Mouse (Mus musculus): ENCODE data around the gene Wfdc13.
"Not testable (repeated sequence)": the region's sequence is repeated elsewhere in the genome, so short reads cannot be mapped to it uniquely, and the experiment has no call there.

Wfdc13 gene

DNA sequence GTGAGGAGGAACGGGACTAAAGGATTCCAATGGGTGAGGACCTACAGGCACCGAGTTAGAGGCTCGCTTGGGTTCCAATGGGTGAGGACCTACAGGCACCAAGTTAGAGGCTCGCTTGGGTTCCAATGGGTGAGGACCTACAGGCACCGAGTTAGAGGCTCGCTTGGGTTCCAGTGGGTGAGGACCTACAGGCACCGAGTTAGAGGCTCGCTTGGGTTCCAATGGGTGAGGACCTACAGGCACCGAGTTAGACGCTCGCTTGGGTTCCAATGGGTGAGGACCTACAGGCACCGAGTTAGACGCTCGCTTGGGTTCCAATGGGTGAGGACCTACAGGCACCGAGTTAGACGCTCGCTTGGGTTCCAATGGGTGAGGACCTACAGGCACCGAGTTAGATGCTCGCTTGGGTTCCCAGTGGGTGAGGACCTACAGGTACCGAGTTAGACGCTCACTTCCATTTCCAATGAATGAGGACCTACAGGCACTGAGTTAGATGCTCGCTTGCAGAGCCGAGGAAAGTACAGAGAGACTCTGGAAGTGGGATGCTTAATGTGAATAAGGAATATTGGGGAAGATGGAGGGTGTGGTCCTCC lies 31.4 kb downstream of the Wfdc13 start:
- in situ Hi-C loops (cut with MboI, MseI), result not testable (repeated sequence)

DNA sequence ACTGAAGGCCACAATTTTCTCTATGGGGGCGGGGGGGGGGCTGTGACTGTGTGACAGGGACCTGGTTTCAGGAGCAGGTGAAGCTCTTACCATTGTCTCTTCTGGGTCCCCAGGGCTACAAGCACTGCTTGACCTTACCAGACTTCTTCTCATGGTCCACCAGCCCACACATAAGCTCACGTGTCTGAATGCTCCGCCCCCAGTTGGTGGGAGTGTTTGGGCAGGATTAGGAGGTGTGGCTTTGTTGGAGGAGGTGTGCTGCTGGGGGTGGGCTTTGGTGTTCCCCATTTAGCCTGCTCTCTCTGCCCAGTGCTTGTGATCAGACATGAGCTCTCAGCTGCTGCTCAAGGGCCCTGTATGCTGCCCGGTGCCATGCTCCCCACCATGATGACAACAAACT lies 38.4 kb downstream of the Wfdc13 start:
- in situ Hi-C loops (cut with MboI, MseI), result loop anchor here (10.0 kb wide), 1 partner anchor 128 kb away; the partner anchor contains the start of gene Eppin

DNA sequence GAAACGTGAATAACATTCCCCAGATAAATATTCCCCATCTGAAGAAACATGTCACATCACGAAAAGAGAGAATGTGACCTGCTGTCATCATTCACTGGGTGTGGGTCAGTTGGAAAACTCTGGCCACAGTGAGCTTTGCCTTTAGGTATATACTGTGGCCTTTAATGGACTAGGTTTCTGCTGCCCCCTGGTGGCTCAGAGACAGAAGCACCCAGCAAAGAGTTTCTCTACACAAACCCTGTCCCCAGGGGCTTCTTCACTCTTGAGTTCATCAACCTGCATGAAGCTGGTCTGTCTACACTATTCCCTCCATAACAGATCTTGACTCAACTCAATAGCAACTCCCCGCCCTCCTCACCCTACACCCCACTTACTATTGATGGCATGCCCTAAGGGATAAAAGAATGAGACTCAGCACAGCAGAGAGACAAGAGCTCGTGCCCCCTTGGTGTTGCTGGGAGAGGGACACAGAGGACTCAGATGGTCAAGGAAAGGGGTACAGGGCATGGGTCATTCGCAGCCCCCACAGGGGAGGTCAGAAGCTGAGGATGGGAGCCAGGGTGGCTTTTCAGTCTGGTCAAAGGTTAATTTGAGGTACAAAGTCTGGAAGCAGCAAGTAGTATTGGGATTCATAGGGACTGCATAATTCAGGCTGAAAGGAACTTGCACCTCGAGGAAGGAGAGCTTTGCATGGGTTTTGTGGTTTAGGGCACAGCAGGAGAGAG lies 41.1 kb downstream of the Wfdc13 start:
- in situ Hi-C loops (cut with MboI, MseI), result loop anchor here (10.0 to 25.0 kb wide), 2 partner anchors 131 to 289 kb away; partner anchors contain the start of genes Eppin and Sdc4

DNA sequence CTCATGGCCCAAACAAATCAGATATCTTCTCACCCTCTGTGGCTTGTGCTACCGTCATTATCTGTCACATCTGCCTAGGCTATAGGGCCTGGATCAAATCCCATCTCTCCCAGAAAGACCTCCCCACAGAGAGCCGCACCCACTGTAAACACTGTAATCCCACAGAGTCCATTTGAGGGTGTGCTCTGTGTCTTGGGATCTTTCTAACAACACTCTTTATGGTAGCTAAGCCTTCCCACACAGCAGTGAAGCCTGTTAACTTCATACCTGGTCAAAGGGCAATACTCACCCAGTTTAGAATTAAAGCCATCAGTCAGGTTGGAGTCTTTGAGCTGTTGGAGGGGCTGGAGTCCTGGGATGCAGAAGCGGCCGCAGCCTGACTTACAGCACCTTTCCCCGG lies 46.8 kb downstream of the Wfdc13 start:
- in situ Hi-C loops (cut with MboI, MseI), result loop anchor here (25.0 kb wide), 1 partner anchor 294 kb away; the partner anchor contains the start of gene Sdc4

DNA sequence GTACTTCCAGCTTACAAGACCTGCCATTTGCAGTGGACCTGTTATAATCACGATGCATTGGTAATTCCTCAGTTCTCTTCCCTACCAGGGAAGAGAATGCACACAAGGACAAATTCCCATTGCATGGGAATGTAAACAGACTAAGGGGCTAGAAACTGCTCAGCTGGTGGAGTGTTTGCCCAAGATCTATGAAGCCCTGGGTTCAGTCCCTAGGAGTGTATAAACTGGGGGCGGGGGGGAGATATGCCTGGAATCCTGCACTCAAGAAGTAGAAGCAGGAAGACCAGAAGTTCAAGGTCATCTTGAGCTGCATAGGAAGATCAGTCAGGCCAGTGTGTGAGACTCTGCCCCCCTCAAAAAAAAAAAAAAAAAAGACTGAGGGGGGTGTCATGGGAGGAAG lies 48.4 kb downstream of the Wfdc13 start:
- in situ Hi-C loops (cut with MboI, MseI), result loop anchor here (25.0 kb wide), 1 partner anchor 296 kb away; the partner anchor contains the start of gene Sdc4

DNA sequence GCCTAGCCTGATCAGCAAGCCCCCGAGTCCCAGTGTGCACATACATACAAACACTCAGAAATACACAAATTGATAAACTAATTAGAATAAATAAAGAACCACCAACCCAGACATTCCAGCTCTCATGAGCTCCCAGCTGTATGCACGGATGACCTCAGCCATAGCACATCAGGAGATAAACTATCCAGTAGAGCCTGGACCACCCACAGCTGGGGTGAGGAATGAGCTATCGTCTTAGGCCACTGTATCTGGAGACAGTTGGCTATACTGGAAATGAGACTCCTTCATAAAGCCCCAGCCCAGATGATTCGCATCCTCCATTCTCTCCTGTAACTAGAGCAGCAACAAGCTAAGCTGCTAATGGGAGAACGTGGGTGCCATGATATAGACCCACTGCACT lies 49.9 kb downstream of the Wfdc13 start:
- in situ Hi-C loops (cut with MboI, MseI), result loop anchor here (25.0 kb wide), 1 partner anchor 298 kb away; the partner anchor contains the start of gene Sdc4

DNA sequence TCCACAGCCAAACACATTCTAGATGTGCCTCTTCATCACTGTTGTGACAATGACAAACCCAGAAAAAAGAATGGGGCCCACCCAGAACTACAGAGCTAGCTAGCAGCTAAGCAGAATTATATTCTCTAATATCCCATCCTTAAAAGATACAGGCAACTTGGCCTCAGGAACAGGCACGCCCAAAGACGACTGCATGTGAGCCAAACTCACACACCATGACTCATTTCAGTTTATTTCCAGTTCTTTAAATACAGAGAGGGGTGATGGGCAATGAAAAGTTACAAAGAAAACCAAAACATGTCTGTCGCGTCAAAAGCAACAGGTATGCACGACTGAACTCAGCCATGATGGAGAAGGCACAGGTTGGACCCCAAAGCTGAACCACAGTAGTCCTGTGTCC lies 50.5 kb downstream of the Wfdc13 start:
- in situ Hi-C loops (cut with MboI, MseI), result loop anchor here (25.0 kb wide), 1 partner anchor 298 kb away; the partner anchor contains the start of gene Sdc4
